22 mouse cellular contexts compared by ENCODE assay signal in the genomic region with DNA sequence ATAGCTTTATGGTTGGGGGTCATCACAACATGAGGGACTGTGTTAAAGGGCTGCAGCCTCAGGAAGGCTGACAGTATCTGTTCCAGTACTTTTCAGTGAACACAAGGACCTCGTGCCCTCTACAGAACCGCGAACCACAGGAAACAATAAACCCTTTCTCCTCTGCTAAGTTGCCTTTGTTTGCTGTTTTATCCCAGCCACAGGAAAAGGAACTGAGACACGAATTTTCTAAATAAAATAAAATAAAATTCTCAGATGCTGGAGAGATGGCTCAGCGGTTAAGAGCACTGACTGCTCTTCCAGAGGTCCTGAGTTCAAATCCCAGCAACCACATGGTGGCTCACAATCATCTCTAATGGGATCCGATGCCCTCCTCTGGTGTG. TPM values are rescaled to one million over a fixed set of nuclear protein-coding genes. Genes with fewer than 3 reads are reported as not detected.
DNase-seq lines count a peak whose midpoint lies in the region; ATAC-seq and TF ChIP-seq lines count a peak whose summit lies in the region.
"Had no signal": no experiment of that assay in that cellular context is flagged by ENCODE, and none has a peak within 500 bp of the region (broad histone marks: within the 10 kb centered on the region; RNA-seq: fewer than 3 reads in every experiment).

No protein-coding gene starts in this region.

- TF ChIP-seq CTCF in liver, embryonic 14.5 days (IDR thresholded peaks at IDR 0.05; ENCODE audit: low read depth), result no peak

- no peak overlapping the region for H3K4me2 ChIP-seq in embryonic facial prominence, embryonic 14.5 days (ENCODE audit: low read depth, low read length)
- H3K4me2 ChIP-seq in heart, embryonic 15.5 days, result peak overlapping the region; percentile 28; the same call in 1 of the 2 replicates
- H3K4me2 ChIP-seq in lung, embryonic 15.5 days, result no peak overlapping the region
- H3K4me2 ChIP-seq in liver, embryonic 14.5 days (ENCODE audit: low read depth), result peak overlapping the region; percentile 32
- H3K4me2 ChIP-seq: midbrain, embryonic 15.5 days had no signal

- peaks cover 2% of the 10 kb centered on the region; the same call in 1 of the 2 replicates for H3K9me3 ChIP-seq in embryonic facial prominence, embryonic 14.5 days (ENCODE audit: control insufficient read depth, low read length)
- H3K9me3 ChIP-seq in embryonic facial prominence, embryonic 10.5 days, result no peaks in the 10 kb centered on the region
- H3K9me3 ChIP-seq in heart, embryonic 15.5 days (replicated peaks), result no peaks in the 10 kb centered on the region
- no peaks in the 10 kb centered on the region for H3K9me3 ChIP-seq in lung, embryonic 15.5 days
- no peaks in the 10 kb centered on the region for H3K9me3 ChIP-seq in liver, embryonic 14.5 days (ENCODE audit: control insufficient read depth, low read length)
- H3K9me3 ChIP-seq: midbrain, embryonic 15.5 days had no signal

- TF ChIP-seq EP300 in liver, embryonic 14.5 days (IDR thresholded peaks at IDR 0.05; ENCODE audit: low read depth), result no peak

- H3K27ac ChIP-seq in embryonic facial prominence, embryonic 14.5 days (replicated peaks; ENCODE audit: low read depth, low read length), result no peak overlapping the region
- no peak overlapping the region for H3K27ac ChIP-seq in embryonic facial prominence, embryonic 10.5 days (replicated peaks)
- peak overlapping the region; percentile 83 for H3K27ac ChIP-seq in heart, embryonic 15.5 days
- 0 out of 2 replicates have a peak overlapping the region, but pooled peaks have one; percentile 15 for H3K27ac ChIP-seq in lung, embryonic 15.5 days
- H3K27ac ChIP-seq in liver, embryonic 14.5 days, result no peak overlapping the region
- H3K27ac ChIP-seq: midbrain, embryonic 15.5 days had no signal

- WGBS in embryonic facial prominence, embryonic 14.5 days, result 45% methylated on average over 6 of the region's 6 CpGs
- 38% methylated on average over 6 of the region's 6 CpGs for WGBS in embryonic facial prominence, embryonic 10.5 days
- WGBS in heart, embryonic 15.5 days, result 30% methylated on average over 6 of the region's 6 CpGs
- WGBS in lung, embryonic 15.5 days, result 28% methylated on average over 6 of the region's 6 CpGs
- WGBS in liver, embryonic 14.5 days (ENCODE audit: insufficient replicate concordance), result 21% methylated on average over 6 of the region's 6 CpGs

- intact Hi-C loops in heart, postnatal 25 days (cut with DNase I), result no loop called here

- no peaks in the 10 kb centered on the region for H3K27me3 ChIP-seq in embryonic facial prominence, embryonic 14.5 days (replicated peaks; ENCODE audit: control insufficient read depth, insufficient read depth, low read length)
- peaks cover 14% of the 10 kb centered on the region for H3K27me3 ChIP-seq in embryonic facial prominence, embryonic 10.5 days (replicated peaks; ENCODE audit: low read depth, poor library complexity, severe bottlenecking)
- H3K27me3 ChIP-seq in heart, embryonic 15.5 days, result no peaks in the 10 kb centered on the region
- no peaks in the 10 kb centered on the region for H3K27me3 ChIP-seq in lung, embryonic 15.5 days
- no peaks in the 10 kb centered on the region for H3K27me3 ChIP-seq in liver, embryonic 14.5 days (ENCODE audit: control insufficient read depth, insufficient read depth, low read length)
- H3K27me3 ChIP-seq: midbrain, embryonic 15.5 days; Patski had no signal

- H3K4me3 ChIP-seq in embryonic facial prominence, embryonic 14.5 days (ENCODE audit: low read depth, low read length), result no peak overlapping the region
- no peak overlapping the region for H3K4me3 ChIP-seq in embryonic facial prominence, embryonic 10.5 days
- H3K4me3 ChIP-seq in heart, embryonic 15.5 days, result no peak overlapping the region
- H3K4me3 ChIP-seq in lung, embryonic 15.5 days, result no peak overlapping the region
- H3K4me3 ChIP-seq in liver, embryonic 14.5 days (ENCODE audit: insufficient read depth in 1 of 2, low read depth in 2 of 2, low read length in 2 of 2), result no peak overlapping the region
- H3K4me3 ChIP-seq: megakaryocyte, embryonic 14.5 days; midbrain, embryonic 15.5 days had no signal

- H3K36me3 ChIP-seq in embryonic facial prominence, embryonic 14.5 days (ENCODE audit: control insufficient read depth, insufficient read depth, low read length), result no peaks in the 10 kb centered on the region
- H3K36me3 ChIP-seq in embryonic facial prominence, embryonic 10.5 days (replicated peaks), result no peaks in the 10 kb centered on the region
- no peaks in the 10 kb centered on the region for H3K36me3 ChIP-seq in heart, embryonic 15.5 days
- no peaks in the 10 kb centered on the region for H3K36me3 ChIP-seq in lung, embryonic 15.5 days
- no peaks in the 10 kb centered on the region for H3K36me3 ChIP-seq in liver, embryonic 14.5 days (replicated peaks; ENCODE audit: control insufficient read depth, insufficient read depth, low read depth)
- H3K36me3 ChIP-seq: midbrain, embryonic 15.5 days had no signal

- peak; percentile 9 for DNase-seq in embryonic facial prominence, embryonic 14.5 days (ENCODE audit: low spot score)
- DNase-seq in embryonic facial prominence, embryonic 10.5 days (ENCODE audit: low spot score), result no peak
- no peak for DNase-seq in heart, postnatal 25 days (ENCODE audit: low spot score)
- DNase-seq in lung, postnatal 25 days (ENCODE audit: low spot score), result no peak
- DNase-seq in liver, embryonic 14.5 days (ENCODE audit: low read depth in 3 of 3, low spot score in 3 of 3), result no peak
- DNase-seq in c-Kit-positive CD71-positive TER-119-positive erythroid progenitor cells, embryonic 14.5 days (ENCODE audit: low spot score), result no peak
- DNase-seq: adrenal gland, postnatal 25 days; cerebellum, adult 2 months; gastrocnemius, postnatal 25 days; kidney, adult 2 months; kidney, postnatal 25 days; layer of hippocampus, adult 9-11 months; lung, adult 2 months had no signal

- H3K4me1 ChIP-seq in embryonic facial prominence, embryonic 14.5 days (ENCODE audit: control insufficient read depth, insufficient read depth, low read length), result peaks cover 12% of the 10 kb centered on the region
- H3K4me1 ChIP-seq in embryonic facial prominence, embryonic 10.5 days, result peaks cover 36% of the 10 kb centered on the region
- peaks cover 42% of the 10 kb centered on the region for H3K4me1 ChIP-seq in heart, embryonic 15.5 days (replicated peaks)
- H3K4me1 ChIP-seq in lung, embryonic 15.5 days, result peaks cover 27% of the 10 kb centered on the region
- peaks cover 11 to 26% of the 10 kb centered on the region in 2 experiments for H3K4me1 ChIP-seq in liver, embryonic 14.5 days (replicated peaks; ENCODE audit: control insufficient read depth in 2 of 2, insufficient read depth in 2 of 2, low read length in 1 of 2)

- ATAC-seq in embryonic facial prominence, embryonic 14.5 days (ENCODE audit: low read depth), result no peak
- no peak for ATAC-seq in heart, embryonic 15.5 days (replicated peaks; ENCODE audit: insufficient number of reproducible peaks, insufficient read depth, low FRiP score, low read depth)
- ATAC-seq in lung, embryonic 15.5 days (ENCODE audit: borderline replicate concordance, extremely low read depth, low FRiP score, low TSS enrichment), result no peak
- ATAC-seq in liver, embryonic 14.5 days (ENCODE audit: insufficient read depth), result no peak
- ATAC-seq: hindbrain, embryonic 16.5 days; midbrain, embryonic 15.5 days; Patski had no signal

- H3K9ac ChIP-seq in embryonic facial prominence, embryonic 14.5 days (ENCODE audit: low read depth, low read length), result no peak overlapping the region
- no peak overlapping the region for H3K9ac ChIP-seq in heart, embryonic 15.5 days
- no peak overlapping the region for H3K9ac ChIP-seq in lung, embryonic 15.5 days
- peak overlapping the region; percentile 12; the same call in 1 of the 2 replicates for H3K9ac ChIP-seq in liver, embryonic 14.5 days (replicated peaks)
- H3K9ac ChIP-seq: midbrain, embryonic 15.5 days had no signal

RNA-seq across cellular contexts. Expression of a gene that starts 30.9 kb away (rescaled TPM):
- 133 and 149 TPM in 2 replicates for polyA plus RNA-seq in embryonic facial prominence, embryonic 14.5 days (2014; fragmentation: Nextera tagmentation; extraction: Ambion mirVana)
- 141 and 144 TPM in 2 replicates for polyA plus RNA-seq in embryonic facial prominence, embryonic 10.5 days (2016; fragmentation: Nextera tagmentation; extraction: Ambion mirVana)
- 117 and 139 TPM in 2 replicates for polyA plus RNA-seq in heart, embryonic 15.5 days (2015; fragmentation: Nextera tagmentation; extraction: Ambion mirVana)
- total RNA-seq in heart, postnatal 25 days (2021), result 10 to 100 TPM; 33.5 to 33.7 TPM
- 211 and 224 TPM in 2 replicates for polyA plus RNA-seq in lung, embryonic 15.5 days (2015; fragmentation: Nextera tagmentation; extraction: Ambion mirVana)
- polyA plus RNA-seq in liver, embryonic 14.5 days (2012; rRNA removed), result 273 and 373 TPM in 2 replicates
- polyA plus RNA-seq in liver, embryonic 14.5 days (2014; fragmentation: Nextera tagmentation; extraction: Ambion mirVana), result 277 and 278 TPM in 2 replicates

RNA-seq across cellular contexts. Expression of a gene that starts 45.3 kb away (rescaled TPM):
- 1,836 and 1,958 TPM in 2 replicates for polyA plus RNA-seq in embryonic facial prominence, embryonic 14.5 days (2014; fragmentation: Nextera tagmentation; extraction: Ambion mirVana)
- polyA plus RNA-seq in embryonic facial prominence, embryonic 10.5 days (2016; fragmentation: Nextera tagmentation; extraction: Ambion mirVana), result 2,739 and 2,840 TPM in 2 replicates
- polyA plus RNA-seq in heart, embryonic 15.5 days (2015; fragmentation: Nextera tagmentation; extraction: Ambion mirVana), result 719 and 906 TPM in 2 replicates
- total RNA-seq in heart, postnatal 25 days (2021), result 100 to 1,000 TPM in 1 of 2 experiments, 10 to 100 TPM in 1; 99.4 to 105 TPM
- 1,060 and 1,067 TPM in 2 replicates for polyA plus RNA-seq in lung, embryonic 15.5 days (2015; fragmentation: Nextera tagmentation; extraction: Ambion mirVana)
- 44.7 and 62.0 TPM in 2 replicates for polyA plus RNA-seq in liver, embryonic 14.5 days (2012; rRNA removed)
- 60.1 and 69.0 TPM in 2 replicates for polyA plus RNA-seq in liver, embryonic 14.5 days (2014; fragmentation: Nextera tagmentation; extraction: Ambion mirVana)

RNA-seq across cellular contexts. Expression of a gene that starts 45.4 kb away (rescaled TPM):
- not detected in 2 replicates for polyA plus RNA-seq in embryonic facial prominence, embryonic 14.5 days (2014; fragmentation: Nextera tagmentation; extraction: Ambion mirVana)
- polyA plus RNA-seq in embryonic facial prominence, embryonic 10.5 days (2016; fragmentation: Nextera tagmentation; extraction: Ambion mirVana), result not detected in 2 replicates
- polyA plus RNA-seq in heart, embryonic 15.5 days (2015; fragmentation: Nextera tagmentation; extraction: Ambion mirVana), result not detected in 2 replicates
- total RNA-seq in heart, postnatal 25 days (2021), result not detected
- polyA plus RNA-seq in lung, embryonic 15.5 days (2015; fragmentation: Nextera tagmentation; extraction: Ambion mirVana), result not detected in 2 replicates
- 0.15 and 6.4 TPM in 2 replicates for polyA plus RNA-seq in liver, embryonic 14.5 days (2012; rRNA removed)
- not detected in 2 replicates for polyA plus RNA-seq in liver, embryonic 14.5 days (2014; fragmentation: Nextera tagmentation; extraction: Ambion mirVana)
- total RNA-seq: adrenal gland, postnatal 25 days; gastrocnemius, postnatal 25 days; left cerebral cortex, adult 8-10 months had no signal
- polyA plus RNA-seq: embryonic facial prominence, embryonic 11.5 days; hindbrain, embryonic 16.5 days; kidney, adult 2 months; limb, embryonic 11.5 days; midbrain, embryonic 15.5 days; Patski had no signal

RNA-seq across cellular contexts. Expression of a gene that starts 56.2 kb away (rescaled TPM):
- 66.3 and 71.0 TPM in 2 replicates for polyA plus RNA-seq in embryonic facial prominence, embryonic 14.5 days (2014; fragmentation: Nextera tagmentation; extraction: Ambion mirVana)
- 3.7 and 6.3 TPM in 2 replicates for polyA plus RNA-seq in embryonic facial prominence, embryonic 10.5 days (2016; fragmentation: Nextera tagmentation; extraction: Ambion mirVana)
- 1.1 and 12.9 TPM in 2 replicates for polyA plus RNA-seq in heart, embryonic 15.5 days (2015; fragmentation: Nextera tagmentation; extraction: Ambion mirVana)
- under 1 TPM; 0.14 to 0.42 TPM for total RNA-seq in heart, postnatal 25 days (2021)
- polyA plus RNA-seq in lung, embryonic 15.5 days (2015; fragmentation: Nextera tagmentation; extraction: Ambion mirVana), result 3.1 and 6.8 TPM in 2 replicates
- polyA plus RNA-seq in liver, embryonic 14.5 days (2012; rRNA removed), result 1.1 and 1.2 TPM in 2 replicates
- polyA plus RNA-seq in liver, embryonic 14.5 days (2014; fragmentation: Nextera tagmentation; extraction: Ambion mirVana), result 0.32 and 0.53 TPM in 2 replicates

Comparison
In these comparisons a context has a peak if more than half of its experiments do, and no peak if none do; other contexts are left out.
1. H3K27ac ChIP-seq: peak in heart, embryonic 15.5 days (single experiment) and lung, embryonic 15.5 days (single experiment); none in embryonic facial prominence, embryonic 14.5 days (single experiment), embryonic facial prominence, embryonic 10.5 days (single experiment) and liver, embryonic 14.5 days (single experiment).
2. H3K4me2 ChIP-seq: peak in heart, embryonic 15.5 days (single experiment) and liver, embryonic 14.5 days (single experiment); none in embryonic facial prominence, embryonic 14.5 days (single experiment) and lung, embryonic 15.5 days (single experiment).
3. RNA of a gene that starts 45.3 kb away (polyA plus RNA-seq): 2,739 to 2,840 TPM in embryonic facial prominence, embryonic 10.5 days, 1,836 to 1,958 TPM in embryonic facial prominence, embryonic 14.5 days, 1,060 to 1,067 TPM in lung, embryonic 15.5 days and 719 to 906 TPM in heart, embryonic 15.5 days; 44.7 to 69.0 TPM in liver, embryonic 14.5 days; every median in the first group is over 10 times any median in the second.